Mouse (Mus musculus) liver, embryonic 16.5 days (tissue): ENCODE results near the gene Cmip. TPM values are rescaled to one million over a fixed set of nuclear protein-coding genes. Genes with fewer than 3 reads are reported as not detected.

ENCODE experiments used
- ATAC-seq: fragments of 200-750 bp; cut with Nextera tagmentation; 2 replicates; pipeline ENCODE4 v1.8.0; 2017; ENCODE audit warnings: low read depth, mild to moderate bottlenecking, moderate number of reproducible peaks, moderate library complexity
- H3K27ac ChIP-seq: fragments of 300-500 bp; sonication (generic); 2 replicates; pipeline ENCODE4 v1.5.1; 2014; ENCODE audit warnings: mild to moderate bottlenecking, low read length
- H3K27me3 ChIP-seq: fragments of 300-500 bp; sonication (generic); 2 replicates; pipeline ENCODE4 v1.6.1; 2014; ENCODE audit warnings: low read depth, low read length, mixed read lengths; ENCODE audit not compliant: control insufficient read depth, insufficient read depth
- H3K36me3 ChIP-seq: fragments of 300-500 bp; sonication (generic); 2 replicates; pipeline ENCODE4 v1.6.1; 2014; ENCODE audit warnings: mild to moderate bottlenecking; ENCODE audit not compliant: control insufficient read depth, insufficient read depth
- H3K4me1 ChIP-seq: fragments of 300-500 bp; sonication (generic); 2 replicates; pipeline ENCODE4 v1.6.1; 2014; ENCODE audit warnings: low read depth, low read length, mixed read lengths; ENCODE audit not compliant: control insufficient read depth
- H3K4me2 ChIP-seq: fragments of 300-500 bp; sonication (generic); 2 replicates; pipeline ENCODE4 v1.6.1; 2014; ENCODE audit warnings: low read depth, low read length, mixed read lengths
- H3K4me3 ChIP-seq: fragments of 300-500 bp; sonication (generic); 2 replicates; pipeline ENCODE4 v1.5.1; 2014; ENCODE audit warnings: low read depth, mild to moderate bottlenecking, low read length
- H3K9ac ChIP-seq: fragments of 300-500 bp; sonication (generic); 2 replicates; pipeline ENCODE4 v1.6.1; 2014; ENCODE audit warnings: low read depth, low read length
- H3K9me3 ChIP-seq: fragments of 300-500 bp; sonication (generic); replicated peaks from 2 replicates; pipeline ENCODE4 v1.6.1; 2016; ENCODE audit warnings: low read length; ENCODE audit not compliant: control insufficient read depth
- WGBS: fragments of 180-500 bp; shearing (Covaris S2); extraction: QIAGEN DNeasy Blood & Tissue Kit; methylation state at CpG from one replicate; pipeline ENCODE4 v1.1.7; 2014; ENCODE audit not compliant: insufficient replicate concordance; 5-methylcytosine and 5-hydroxymethylcytosine counted together
- polyA plus RNA-seq: library from polyadenylated mRNA; unstranded; fragments of >200 nt; fragmentation: Nextera tagmentation; extraction: Ambion mirVana; gene quantifications from 2 replicates; pipeline ENCODE4 v1.2.1, GENCODE M21; 2015

Cmip gene
- polyA plus RNA-seq, 1 experiment from 2014 or later, result 9.1 TPM

DNA sequence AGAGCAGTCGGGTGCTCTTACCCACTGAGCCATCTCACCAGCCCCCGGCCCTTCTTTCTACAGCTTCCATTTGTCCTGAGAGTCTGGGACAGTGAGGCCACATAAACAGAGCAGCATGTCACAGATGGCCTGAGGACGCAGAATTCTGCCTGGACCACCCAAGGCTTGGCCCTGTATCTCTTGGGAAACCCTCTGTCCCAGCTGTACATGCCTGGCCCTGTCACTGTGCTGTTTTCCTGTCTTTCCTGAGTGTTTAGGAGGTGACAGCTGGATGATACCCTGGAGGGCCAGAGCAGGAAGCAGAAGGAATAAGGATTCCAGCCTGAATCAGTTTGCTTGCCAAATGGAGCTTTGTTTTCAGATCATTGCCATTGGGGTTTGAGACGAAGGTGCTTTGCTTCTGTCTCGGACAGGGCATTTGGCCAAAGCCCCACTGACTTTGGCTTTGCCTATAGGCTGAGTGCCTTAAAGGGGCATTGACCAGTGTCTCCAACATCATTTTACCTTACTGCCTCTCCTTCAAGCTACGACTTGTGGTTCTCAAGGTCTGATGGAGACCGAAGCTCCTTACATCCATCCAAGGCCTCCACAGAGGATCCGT, 54.2 kb downstream of the Cmip start:
- Histone ChIP-seq H3K9me3 (no peaks in the 10 kb centered on the region), H3K9ac (no peak overlapping the region), H3K4me1 (peaks cover 28% of the 10 kb centered on the region), H3K4me3 (no peak overlapping the region), H3K27ac (no peak overlapping the region), H3K4me2 (no peak overlapping the region), H3K36me3 (0 out of 2 replicates have a peak, but pooled peaks cover 3% of the 10 kb centered on the region), H3K27me3 (no peaks in the 10 kb centered on the region)
- ATAC-seq, result no peak
- WGBS, result 85% methylated on average over 8 of the region's 8 CpGs

DNA sequence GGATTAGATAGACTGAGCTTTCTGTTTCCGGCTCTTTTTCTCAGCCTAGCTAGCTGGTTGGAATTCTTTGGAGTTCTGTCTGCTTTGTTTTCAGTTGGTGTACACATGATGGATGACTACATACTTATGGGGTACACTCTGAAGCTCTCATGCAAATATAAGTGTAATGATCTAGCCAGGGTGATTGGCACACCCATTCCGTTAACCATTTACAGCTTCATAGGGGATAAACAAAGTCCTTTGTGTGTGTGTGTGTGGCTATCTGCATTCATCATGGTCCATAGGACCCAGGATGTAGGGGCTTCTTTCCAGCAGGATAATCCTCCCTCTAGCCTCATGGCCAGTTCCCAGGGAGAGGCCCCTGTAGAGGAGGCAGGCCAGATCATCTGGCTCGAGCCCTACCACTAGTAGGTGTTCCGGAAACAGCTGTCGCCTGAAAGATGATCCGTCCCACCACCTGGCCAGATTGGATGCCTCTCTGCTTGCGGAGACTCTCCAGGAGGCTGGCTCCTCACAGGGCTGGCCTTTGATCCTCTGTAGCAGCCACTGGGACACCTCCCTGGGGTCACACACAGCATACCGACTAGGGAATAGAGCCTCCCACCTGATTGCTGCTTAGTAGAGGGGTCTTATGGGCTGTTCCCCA, 57.6 kb downstream of the Cmip start:
- Histone ChIP-seq H3K9me3 (no peaks in the 10 kb centered on the region), H3K4me3 (no peak overlapping the region), H3K27me3 (no peaks in the 10 kb centered on the region), H3K4me1 (peaks cover 11% of the 10 kb centered on the region), H3K9ac (no peak overlapping the region), H3K27ac (0 out of 2 replicates have a peak overlapping the region, but pooled peaks have one; percentile 52), H3K4me2 (no peak overlapping the region), H3K36me3 (0 out of 2 replicates have a peak, but pooled peaks cover 3% of the 10 kb centered on the region)
- 67% methylated on average over 8 of the region's 8 CpGs for WGBS
- ATAC-seq, result peak; percentile 39; the same call in 1 of the 2 replicates

DNA sequence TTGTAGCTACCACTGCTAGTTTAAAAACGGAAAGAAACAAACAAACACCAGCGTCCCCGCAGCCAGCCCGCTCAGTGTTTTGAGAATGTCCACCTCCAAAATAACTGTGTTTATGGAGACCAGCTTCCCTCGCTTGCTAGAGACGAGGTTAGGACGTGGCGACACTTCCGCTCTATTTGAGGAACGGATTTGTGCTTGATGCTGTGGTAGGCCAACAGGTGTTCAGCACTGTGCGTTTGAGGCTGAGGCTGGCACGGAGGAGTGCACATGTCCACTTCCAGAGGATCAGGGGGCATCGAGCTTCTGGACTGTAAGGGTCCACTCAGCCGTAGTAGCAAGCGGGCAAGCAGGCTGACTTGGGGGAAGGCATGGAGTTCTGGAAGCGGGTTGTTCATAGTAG, 58.9 kb downstream of the Cmip start:
- no peak overlapping the region for H3K9ac ChIP-seq
- peaks cover 13% of the 10 kb centered on the region for H3K4me1 ChIP-seq
- no peak overlapping the region for H3K27ac ChIP-seq
- 85% methylated on average over 16 of the region's 16 CpGs for WGBS
- no peak overlapping the region for H3K4me2 ChIP-seq
- no peaks in the 10 kb centered on the region for H3K9me3 ChIP-seq
- H3K4me3 ChIP-seq, result no peak overlapping the region
- ATAC-seq, result no peak
- H3K36me3 ChIP-seq, result 0 out of 2 replicates have a peak, but pooled peaks cover 3% of the 10 kb centered on the region
- H3K27me3 ChIP-seq, result no peaks in the 10 kb centered on the region

DNA sequence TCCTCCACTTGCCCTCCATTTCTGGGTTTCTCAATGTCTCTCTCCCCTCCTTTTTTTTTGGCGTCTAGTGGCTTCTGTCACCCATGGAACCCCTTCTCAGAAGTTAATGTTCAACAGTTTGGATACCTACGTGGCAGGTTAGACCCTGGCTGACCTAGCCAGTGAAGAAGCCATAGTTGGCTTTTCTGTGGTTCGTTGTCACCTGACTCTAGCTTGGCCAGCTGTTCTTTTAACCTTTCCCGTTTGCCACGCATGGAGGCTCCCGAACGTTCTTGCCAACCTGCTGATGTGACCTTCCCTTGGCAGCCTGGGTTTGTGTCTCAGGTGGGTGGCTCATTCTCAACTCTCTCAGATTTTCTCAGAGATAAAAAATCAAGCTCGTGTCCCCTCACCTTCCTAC, 60.6 kb downstream of the Cmip start:
- Histone ChIP-seq H3K36me3 (no peaks in the 10 kb centered on the region), H3K4me1 (peaks cover 23% of the 10 kb centered on the region), H3K4me3 (peak overlapping the region; percentile 5; the same call in 1 of the 2 replicates), H3K9me3 (no peaks in the 10 kb centered on the region), H3K9ac (no peak overlapping the region), H3K27me3 (no peaks in the 10 kb centered on the region), H3K27ac (peak overlapping the region; percentile 52), H3K4me2 (no peak overlapping the region)
- ATAC-seq, result peak; percentile 45
- 70% methylated on average over 8 of the region's 8 CpGs for WGBS

DNA sequence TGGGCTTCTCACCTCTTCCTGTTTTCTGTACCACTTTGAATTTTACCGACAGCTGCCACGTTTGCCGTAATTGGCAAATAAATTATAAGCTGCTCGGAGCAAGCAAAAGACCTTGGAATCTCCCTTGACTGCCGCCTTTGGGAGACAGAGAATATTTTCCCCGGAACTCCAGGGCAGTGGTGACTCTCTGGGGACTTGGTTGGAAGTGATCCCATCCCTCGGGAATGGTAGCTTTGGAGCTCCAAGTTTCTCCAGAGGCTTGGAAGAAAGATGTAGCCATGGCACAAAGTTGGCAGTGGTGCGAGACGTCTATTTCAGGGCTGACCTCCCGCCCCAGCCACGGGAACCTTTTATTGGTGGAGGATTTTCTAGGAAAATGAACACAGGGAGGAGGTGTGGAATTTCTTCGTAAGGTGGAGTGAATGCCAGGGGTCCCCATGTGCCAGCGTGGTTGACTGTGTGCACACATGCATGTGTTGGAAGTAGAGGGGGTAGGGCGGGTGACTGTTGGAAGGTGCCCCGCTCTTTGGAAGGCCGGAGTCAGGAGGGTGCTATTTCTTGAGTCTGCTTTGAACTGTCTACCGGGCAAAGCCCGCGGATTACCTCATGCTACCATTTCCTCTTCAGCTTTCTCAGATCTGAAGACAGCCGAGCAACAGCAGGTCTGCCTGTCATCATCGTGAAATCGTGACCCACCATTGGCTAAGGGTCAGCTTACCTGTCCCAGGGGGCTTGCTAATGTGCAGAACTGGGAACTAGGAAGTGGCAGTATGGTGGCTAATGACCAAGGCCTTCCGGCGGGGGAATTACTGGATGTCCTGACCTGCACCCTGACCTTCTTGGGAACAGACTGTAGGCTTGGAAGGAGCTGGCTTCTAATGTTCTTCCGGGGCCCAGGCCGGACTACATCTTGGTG, 62.3 kb downstream of the Cmip start:
- Histone ChIP-seq H3K9ac (no peak overlapping the region), H3K4me2 (no peak overlapping the region), H3K9me3 (no peaks in the 10 kb centered on the region), H3K27me3 (no peaks in the 10 kb centered on the region), H3K27ac (no peak overlapping the region), H3K4me3 (no peak overlapping the region), H3K4me1 (peaks cover 28% of the 10 kb centered on the region), H3K36me3 (no peaks in the 10 kb centered on the region)
- ATAC-seq, result no peak
- 82% methylated on average over 26 of the region's 26 CpGs for WGBS

DNA sequence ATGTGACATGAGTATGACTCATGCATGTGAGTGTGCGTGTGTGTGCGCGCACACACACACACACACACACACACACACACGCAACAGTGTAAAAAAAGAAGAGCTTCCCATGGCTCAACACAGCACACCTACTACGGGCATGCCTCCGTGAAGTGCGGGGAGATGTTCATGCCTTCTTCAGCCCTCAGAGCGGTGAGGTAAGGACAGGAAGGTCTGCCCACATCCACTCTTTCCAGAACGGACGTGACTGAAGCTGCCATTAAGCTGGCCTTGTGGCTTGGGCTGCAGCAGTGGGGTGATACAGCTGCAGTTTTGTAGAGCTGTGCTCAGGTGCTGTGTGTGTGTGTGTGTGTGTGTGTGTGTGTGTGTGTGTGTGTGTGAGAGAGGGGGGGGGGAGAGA, 63.8 kb downstream of the Cmip start:
- Histone ChIP-seq H3K4me1 (peaks cover 32% of the 10 kb centered on the region), H3K4me3 (no peak overlapping the region), H3K27ac (no peak overlapping the region), H3K9ac (no peak overlapping the region), H3K36me3 (no peaks in the 10 kb centered on the region; the same call in 1 of the 2 replicates), H3K9me3 (no peaks in the 10 kb centered on the region), H3K4me2 (no peak overlapping the region), H3K27me3 (no peaks in the 10 kb centered on the region)
- no peak for ATAC-seq
- WGBS, result 80% methylated on average over 10 of the region's 10 CpGs

DNA sequence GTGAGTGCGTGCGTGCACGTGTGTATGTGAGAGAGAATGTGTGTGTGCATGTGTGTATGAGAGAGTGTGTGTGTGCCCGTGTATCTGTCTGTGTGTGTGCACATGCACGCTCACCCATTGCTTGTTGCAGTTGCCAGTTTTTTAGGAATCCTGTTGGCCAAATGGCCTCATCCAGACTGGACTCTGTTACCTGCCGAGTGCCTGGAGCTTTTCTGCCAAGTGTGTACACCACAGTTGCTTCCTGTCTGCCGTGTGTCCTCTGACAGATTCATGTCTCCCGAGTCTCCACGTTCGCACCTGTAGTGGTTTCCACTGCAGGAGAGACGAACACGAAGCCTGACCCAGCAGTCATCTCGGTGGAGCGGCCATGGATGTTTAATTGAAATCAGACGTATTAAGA, 64.4 kb downstream of the Cmip start:
- no peak overlapping the region for H3K4me2 ChIP-seq
- no peaks in the 10 kb centered on the region; the same call in 1 of the 2 replicates for H3K36me3 ChIP-seq
- H3K9me3 ChIP-seq, result no peaks in the 10 kb centered on the region
- H3K9ac ChIP-seq, result no peak overlapping the region
- H3K4me3 ChIP-seq, result no peak overlapping the region
- no peak overlapping the region for H3K27ac ChIP-seq
- WGBS, result 82% methylated on average over 15 of the region's 15 CpGs
- no peaks in the 10 kb centered on the region for H3K27me3 ChIP-seq
- ATAC-seq, result no peak
- H3K4me1 ChIP-seq, result peaks cover 27% of the 10 kb centered on the region

DNA sequence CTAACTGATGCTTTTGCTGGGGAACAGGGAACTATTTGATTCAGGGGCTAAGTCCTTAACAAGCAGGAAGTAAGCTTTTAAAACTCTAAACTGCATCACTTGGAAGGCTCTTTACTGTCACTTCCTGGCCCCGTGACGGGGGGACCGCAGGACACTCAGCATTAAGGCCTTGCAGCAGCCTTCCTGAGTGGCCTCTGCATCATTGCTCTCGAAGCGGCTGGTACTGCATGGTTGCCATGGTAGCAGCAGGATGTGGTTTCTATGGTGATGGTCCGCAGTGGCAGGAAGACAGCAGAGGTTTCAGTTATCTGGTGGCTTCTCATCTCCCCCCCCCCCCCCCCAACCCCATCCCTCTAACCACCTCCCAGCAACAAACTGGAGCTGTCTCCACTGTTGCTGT, 65.2 kb downstream of the Cmip start:
- H3K9me3 ChIP-seq, result no peaks in the 10 kb centered on the region
- H3K4me2 ChIP-seq, result no peak overlapping the region
- H3K27ac ChIP-seq, result no peak overlapping the region
- H3K36me3 ChIP-seq, result no peaks in the 10 kb centered on the region; the same call in 1 of the 2 replicates
- H3K4me3 ChIP-seq, result no peak overlapping the region
- H3K4me1 ChIP-seq, result peaks cover 31% of the 10 kb centered on the region
- WGBS, result 57% methylated on average over 6 of the region's 6 CpGs
- no peak overlapping the region for H3K9ac ChIP-seq
- H3K27me3 ChIP-seq, result no peaks in the 10 kb centered on the region
- ATAC-seq, result no peak
